Mouse (Mus musculus) yolk sac, embryonic 10.5 days (tissue): Measurements from ENCODE around the gene Zbp1.
A peak's percentile ranks its signal among the peaks of the same experiment; 100 is the strongest.

Experiments used
- DNase-seq: peaks from one replicate; pipeline ENCODE4 v3.0.0-alpha.2; 2017; ENCODE audit warnings: low spot score

The Zbp1 gene

GRCm38 (mm10) chr2:173218416-173219141 is at the start of gene Zbp1:
Zbp1 (minus strand) TSS chr2:173218923.
- DNase-seq, result no peak

- DNase-seq, result no peak
These were observed 48.8 kb upstream of the Zbp1 start for GRCm38 (mm10) chr2:173267562-173267961.

GRCm38 (mm10) chr2:173266349-173267112 is 47.8 kb upstream of the Zbp1 start:
- DNase-seq, result no peak

- no peak for DNase-seq
These were observed 46.9 kb upstream of the Zbp1 start for GRCm38 (mm10) chr2:173265468-173266265.

- DNase-seq, result no peak
These were observed 45.9 kb upstream of the Zbp1 start for GRCm38 (mm10) chr2:173264467-173265128.

GRCm38 (mm10) chr2:173263636-173264330 is 45.1 kb upstream of the Zbp1 start:
- no peak for DNase-seq

GRCm38 (mm10) chr2:173261497-173261896 is 42.8 kb upstream of the Zbp1 start:
- peak; percentile 26 for DNase-seq

GRCm38 (mm10) chr2:173258459-173259091 is 39.9 kb upstream of the Zbp1 start:
- no peak for DNase-seq

- no peak for DNase-seq
These were observed 38.9 kb upstream of the Zbp1 start for GRCm38 (mm10) chr2:173257610-173258009.

- DNase-seq, result no peak
These were observed 37.8 kb upstream of the Zbp1 start for GRCm38 (mm10) chr2:173256552-173256949.

GRCm38 (mm10) chr2:173255810-173256551 is 37.3 kb upstream of the Zbp1 start:
- DNase-seq, result no peak

- DNase-seq, result no peak
These were observed 35.3 kb upstream of the Zbp1 start for GRCm38 (mm10) chr2:173253761-173254662.

- no peak for DNase-seq
These were observed 33.0 kb upstream of the Zbp1 start for GRCm38 (mm10) chr2:173251675-173252074.

- DNase-seq, result no peak
These were observed 32.4 kb upstream of the Zbp1 start for GRCm38 (mm10) chr2:173251133-173251532.

- DNase-seq, result no peak
These were observed 31.7 kb upstream of the Zbp1 start for GRCm38 (mm10) chr2:173250411-173250810.

GRCm38 (mm10) chr2:173249965-173250364 is 31.2 kb upstream of the Zbp1 start:
- DNase-seq, result no peak

GRCm38 (mm10) chr2:173249386-173249785 is 30.7 kb upstream of the Zbp1 start:
- no peak for DNase-seq

GRCm38 (mm10) chr2:173248822-173249221 is 30.1 kb upstream of the Zbp1 start:
- DNase-seq, result no peak

- DNase-seq, result no peak
These were observed 29.2 kb upstream of the Zbp1 start for GRCm38 (mm10) chr2:173247911-173248310.
